Comparison of ENCODE assay signal across 8 mouse cellular contexts in genomic region chr8:84012499-84013165, GRCm38 (mm10). TPM values are rescaled to one million over a fixed set of nuclear protein-coding genes. Genes with fewer than 3 reads are reported as not detected.
DNase-seq lines count a peak whose midpoint lies in the region; ATAC-seq and TF ChIP-seq lines count a peak whose summit lies in the region.

No protein-coding gene starts in this region.

- peak overlapping the region; percentile 89 for H3K4me2 ChIP-seq in embryonic facial prominence, embryonic 11.5 days (ENCODE audit: low read depth, low read length)
- H3K4me2 ChIP-seq in hindbrain, embryonic 16.5 days (ENCODE audit: low read length), result peak overlapping the region; percentile 100
- peak overlapping the region; percentile 78 for H3K4me2 ChIP-seq in liver, embryonic 12.5 days

- H3K4me3 ChIP-seq in embryonic facial prominence, embryonic 11.5 days (ENCODE audit: low read depth, low read length), result peak overlapping the region; percentile 11
- peak overlapping the region; percentile 66 for H3K4me3 ChIP-seq in hindbrain, embryonic 16.5 days (ENCODE audit: low read length)
- H3K4me3 ChIP-seq in liver, embryonic 12.5 days, result peak overlapping the region; percentile 8
- H3K4me3 ChIP-seq in small intestine, adult 2 months (ENCODE audit: low read depth, low read length), result peak overlapping the region; percentile 80
- no peak overlapping the region for H3K4me3 ChIP-seq in thymus, adult 2 months (ENCODE audit: control insufficient read depth, insufficient read depth, low read length)

- ATAC-seq in embryonic facial prominence, embryonic 11.5 days (replicated peaks; ENCODE audit: insufficient number of reproducible peaks, low FRiP score, low TSS enrichment, low read depth), result no peak
- ATAC-seq in hindbrain, embryonic 16.5 days, result no peak; the same call in 1 of the 2 replicates
- ATAC-seq in liver, embryonic 12.5 days, result no peak

- peak; percentile 37 for DNase-seq in Muller cell, postnatal 12 days (ENCODE audit: inconsistent ontology term)
- no peak for DNase-seq in embryonic facial prominence, embryonic 11.5 days (ENCODE audit: low spot score)
- DNase-seq in urinary bladder, postnatal 25 days (ENCODE audit: low spot score), result no peak
- no peak for DNase-seq in thymus, adult 2 months
- DNase-seq in thymus, postnatal 36 days, result no peak

- H3K27me3 ChIP-seq in embryonic facial prominence, embryonic 11.5 days (ENCODE audit: control insufficient read depth, insufficient read depth, low read length), result peaks cover 32% of the 10 kb centered on the region
- peaks cover 27% of the 10 kb centered on the region for H3K27me3 ChIP-seq in hindbrain, embryonic 16.5 days (replicated peaks; ENCODE audit: control insufficient read depth, insufficient read depth, low read length)
- H3K27me3 ChIP-seq in liver, embryonic 12.5 days (replicated peaks), result peaks cover 76% of the 10 kb centered on the region
- peaks cover 25% of the 10 kb centered on the region for H3K27me3 ChIP-seq in small intestine, adult 2 months (ENCODE audit: control insufficient read depth, insufficient read depth, low read length)
- H3K27me3 ChIP-seq in thymus, adult 2 months (ENCODE audit: control insufficient read depth, insufficient read depth, low read length), result peaks cover 16% of the 10 kb centered on the region; the same call in 1 of the 2 replicates

- peak overlapping the region; percentile 10; the same call in 1 of the 2 replicates for H3K9ac ChIP-seq in embryonic facial prominence, embryonic 11.5 days (replicated peaks; ENCODE audit: low read length)
- H3K9ac ChIP-seq in hindbrain, embryonic 16.5 days (ENCODE audit: low read depth, low read length), result peak overlapping the region; percentile 50
- H3K9ac ChIP-seq in liver, embryonic 12.5 days, result peak overlapping the region; percentile 37

- TF ChIP-seq CTCF in small intestine, adult 2 months (IDR thresholded peaks at IDR 0.05; ENCODE audit: extremely low read depth, insufficient read length, insufficient replicate concordance, low read depth, low read length), result no peak
- no peak for TF ChIP-seq CTCF in thymus, adult 2 months (IDR thresholded peaks at IDR 0.05; ENCODE audit: borderline replicate concordance, control insufficient read depth, extremely low read depth, insufficient read depth, low read length, poor library complexity)

- no peak overlapping the region for H3K27ac ChIP-seq in embryonic facial prominence, embryonic 11.5 days (replicated peaks; ENCODE audit: low read depth, low read length)
- H3K27ac ChIP-seq in hindbrain, embryonic 16.5 days (ENCODE audit: low read depth, low read length), result no peak overlapping the region
- H3K27ac ChIP-seq in liver, embryonic 12.5 days, result no peak overlapping the region
- no peak overlapping the region for H3K27ac ChIP-seq in small intestine, adult 2 months (ENCODE audit: insufficient read depth, low read depth, low read length)
- H3K27ac ChIP-seq in thymus, adult 2 months (ENCODE audit: control insufficient read depth, insufficient read depth, low read length), result no peak overlapping the region

- no peaks in the 10 kb centered on the region for H3K9me3 ChIP-seq in embryonic facial prominence, embryonic 11.5 days (replicated peaks; ENCODE audit: control insufficient read depth, low read length)
- no peaks in the 10 kb centered on the region for H3K9me3 ChIP-seq in hindbrain, embryonic 16.5 days (ENCODE audit: control insufficient read depth, low read length)
- H3K9me3 ChIP-seq in liver, embryonic 12.5 days (replicated peaks), result no peaks in the 10 kb centered on the region

- WGBS in embryonic facial prominence, embryonic 11.5 days, result 3% methylated on average over 35 of the region's 35 CpGs
- 7% methylated on average over 35 of the region's 35 CpGs for WGBS in hindbrain, embryonic 16.5 days
- WGBS in liver, embryonic 12.5 days (ENCODE audit: insufficient replicate concordance), result 13% methylated on average over 35 of the region's 35 CpGs
- whole genome bisulfite sequencing in small intestine, adult 2 months, result 29% methylated on average over 35 of the region's 35 CpGs
- WGBS in thymus, adult 2 months, result 28% methylated on average over 35 of the region's 35 CpGs

- no peaks in the 10 kb centered on the region for H3K36me3 ChIP-seq in embryonic facial prominence, embryonic 11.5 days (replicated peaks; ENCODE audit: control insufficient read depth, insufficient read depth, low read depth, low read length)
- H3K36me3 ChIP-seq in hindbrain, embryonic 16.5 days (ENCODE audit: control insufficient read depth, insufficient read depth, low read length), result no peaks in the 10 kb centered on the region
- no peaks in the 10 kb centered on the region for H3K36me3 ChIP-seq in liver, embryonic 12.5 days
- H3K36me3 ChIP-seq in small intestine, adult 2 months (ENCODE audit: control insufficient read depth, insufficient read depth, low read length), result no peaks in the 10 kb centered on the region
- H3K36me3 ChIP-seq in thymus, adult 2 months (ENCODE audit: control insufficient read depth, insufficient read depth, low read length), result no peaks in the 10 kb centered on the region

- peaks cover 3% of the 10 kb centered on the region for H3K4me1 ChIP-seq in embryonic facial prominence, embryonic 11.5 days (ENCODE audit: control insufficient read depth, insufficient read depth, low read length)
- H3K4me1 ChIP-seq in hindbrain, embryonic 16.5 days (ENCODE audit: control insufficient read depth, insufficient read depth, low read depth, low read length), result peaks cover 22% of the 10 kb centered on the region
- peaks cover 21% of the 10 kb centered on the region for H3K4me1 ChIP-seq in liver, embryonic 12.5 days
- peaks cover 12% of the 10 kb centered on the region for H3K4me1 ChIP-seq in small intestine, adult 2 months (ENCODE audit: control insufficient read depth, insufficient read depth, insufficient read length, low read length)
- peaks cover 21% of the 10 kb centered on the region for H3K4me1 ChIP-seq in thymus, adult 2 months (replicated peaks; ENCODE audit: control insufficient read depth, insufficient read depth, low read length)

- TF ChIP-seq POLR2A in small intestine, adult 2 months (IDR thresholded peaks at IDR 0.05; ENCODE audit: low read depth, low read length), result no peak
- TF ChIP-seq POLR2A in thymus, adult 2 months (IDR thresholded peaks at IDR 0.05; ENCODE audit: control insufficient read depth, extremely low read depth, insufficient read depth, low read length, poor library complexity), result no peak

RNA-seq across cellular contexts. Expression of gene 2210011C24Rik, which starts 0.7 kb away (rescaled TPM):
- polyA plus RNA-seq in embryonic facial prominence, embryonic 11.5 days (2014; fragmentation: Nextera tagmentation; extraction: Ambion mirVana), result not detected in 2 replicates
- 1.1 TPM in 2 replicates for polyA plus RNA-seq in hindbrain, embryonic 16.5 days (2015; fragmentation: Nextera tagmentation; extraction: Ambion mirVana)
- polyA plus RNA-seq in liver, embryonic 12.5 days (2016; fragmentation: Nextera tagmentation; extraction: Ambion mirVana), result not detected in 2 replicates
- polyA plus RNA-seq in small intestine, adult 2 months (2012; rRNA removed), result 9.1 and 13.5 TPM in 2 replicates
- polyA plus RNA-seq in thymus, adult 2 months (2012; rRNA removed), result 0.32 and 0.43 TPM in 2 replicates

RNA-seq across cellular contexts. Expression of gene Palm3, which starts 8.6 kb away (rescaled TPM):
- 1.5 and 3.0 TPM in 2 replicates for polyA plus RNA-seq in embryonic facial prominence, embryonic 11.5 days (2014; fragmentation: Nextera tagmentation; extraction: Ambion mirVana)
- 9.6 and 11.3 TPM in 2 replicates for polyA plus RNA-seq in hindbrain, embryonic 16.5 days (2015; fragmentation: Nextera tagmentation; extraction: Ambion mirVana)
- 0.36 and 0.66 TPM in 2 replicates for polyA plus RNA-seq in liver, embryonic 12.5 days (2016; fragmentation: Nextera tagmentation; extraction: Ambion mirVana)
- polyA plus RNA-seq in small intestine, adult 2 months (2012; rRNA removed), result 0.11 and 0.15 TPM in 2 replicates
- polyA plus RNA-seq in thymus, adult 2 months (2012; rRNA removed), result 0.32 and 0.43 TPM in 2 replicates

RNA-seq across cellular contexts. Expression of gene 1700067K01Rik, which starts 11.3 kb away (rescaled TPM):
- 0.29 and 0.85 TPM in 2 replicates for polyA plus RNA-seq in embryonic facial prominence, embryonic 11.5 days (2014; fragmentation: Nextera tagmentation; extraction: Ambion mirVana)
- 0.90 and 0.94 TPM in 2 replicates for polyA plus RNA-seq in hindbrain, embryonic 16.5 days (2015; fragmentation: Nextera tagmentation; extraction: Ambion mirVana)
- 0.41 and 0.63 TPM in 2 replicates for polyA plus RNA-seq in liver, embryonic 12.5 days (2016; fragmentation: Nextera tagmentation; extraction: Ambion mirVana)
- 0.30 and 0.91 TPM in 2 replicates for polyA plus RNA-seq in small intestine, adult 2 months (2012; rRNA removed)
- 1.1 and 1.2 TPM in 2 replicates for polyA plus RNA-seq in thymus, adult 2 months (2012; rRNA removed)

RNA-seq across cellular contexts. Expression of gene Samd1, which starts 15.2 kb away (rescaled TPM):
- polyA plus RNA-seq in embryonic facial prominence, embryonic 11.5 days (2014; fragmentation: Nextera tagmentation; extraction: Ambion mirVana), result 18.2 and 19.3 TPM in 2 replicates
- 5.9 and 6.2 TPM in 2 replicates for polyA plus RNA-seq in hindbrain, embryonic 16.5 days (2015; fragmentation: Nextera tagmentation; extraction: Ambion mirVana)
- 8.5 and 8.7 TPM in 2 replicates for polyA plus RNA-seq in liver, embryonic 12.5 days (2016; fragmentation: Nextera tagmentation; extraction: Ambion mirVana)
- polyA plus RNA-seq in small intestine, adult 2 months (2012; rRNA removed), result 17.1 and 35.1 TPM in 2 replicates
- polyA plus RNA-seq in thymus, adult 2 months (2012; rRNA removed), result 153 and 190 TPM in 2 replicates

RNA-seq across cellular contexts. Expression of gene Il27ra, which starts 29.8 kb away (rescaled TPM):
- polyA plus RNA-seq in embryonic facial prominence, embryonic 11.5 days (2014; fragmentation: Nextera tagmentation; extraction: Ambion mirVana), result 0.31 and 0.38 TPM in 2 replicates
- polyA plus RNA-seq in hindbrain, embryonic 16.5 days (2015; fragmentation: Nextera tagmentation; extraction: Ambion mirVana), result 0.55 and 0.71 TPM in 2 replicates
- 1.5 and 1.6 TPM in 2 replicates for polyA plus RNA-seq in liver, embryonic 12.5 days (2016; fragmentation: Nextera tagmentation; extraction: Ambion mirVana)
- polyA plus RNA-seq in small intestine, adult 2 months (2012; rRNA removed), result 2.3 and 5.5 TPM in 2 replicates
- polyA plus RNA-seq in thymus, adult 2 months (2012; rRNA removed), result 82.6 and 84.0 TPM in 2 replicates
